Mouse (Mus musculus) liver, embryonic 14.5 days (tissue): ENCODE results near the gene Polr3gl. TPM values are rescaled to one million over a fixed set of nuclear protein-coding genes. Genes with fewer than 3 reads are reported as not detected.

Source experiments
- ATAC-seq: fragments of 200-750 bp; cut with Nextera tagmentation; 2 replicates; pipeline ENCODE4 v1.8.0; 2017; ENCODE audit warnings: moderate number of reproducible peaks, mild to moderate bottlenecking, moderate library complexity; ENCODE audit not compliant: insufficient read depth
- DNase-seq, 3 experiments: peaks; one replicate each; pipeline ENCODE4 v3.0.0-alpha.2; 2012 to 2013; ENCODE audit warnings: low read depth in 3 of 3, low spot score in 3 of 3
- H3K27ac ChIP-seq: fragments of 300-500 bp; sonication (generic); 2 replicates; pipeline ENCODE4 v1.5.1; 2014; ENCODE audit warnings: moderate library complexity, mild to moderate bottlenecking, control low read depth, inconsistent platforms
- H3K27me3 ChIP-seq: fragments of 300-500 bp; sonication (generic); 2 replicates; pipeline ENCODE4 v1.6.1; 2014; ENCODE audit warnings: mild to moderate bottlenecking, low read length, moderate library complexity; ENCODE audit not compliant: control insufficient read depth, insufficient read depth
- H3K36me3 ChIP-seq: fragments of 300-500 bp; sonication (generic); replicated peaks from 2 replicates; pipeline ENCODE4 v1.6.1; 2014; ENCODE audit warnings: low read depth; ENCODE audit not compliant: control insufficient read depth, insufficient read depth
- H3K4me1 ChIP-seq, 2 experiments: fragments of 200-500 bp in 1 of 2; fragments of 300-500 bp in 1 of 2; sonication (generic) in 1 of 2; replicated peaks; 2 replicates each; pipeline ENCODE4 v1.6.1; 2012 to 2014; ENCODE audit warnings: antibody characterized with exemption in 1 of 2, inconsistent platforms in 1 of 2, low read length in 1 of 2; ENCODE audit not compliant: control insufficient read depth in 2 of 2, insufficient read depth in 2 of 2
- H3K4me2 ChIP-seq: fragments of 300-500 bp; sonication (generic); 2 replicates; pipeline ENCODE4 v1.6.1; 2014; ENCODE audit warnings: low read depth, mild to moderate bottlenecking, control low read depth, moderate library complexity
- H3K4me3 ChIP-seq, 2 experiments: fragments of 200-500 bp in 1 of 2; fragments of 300-500 bp in 1 of 2; sonication (generic) in 1 of 2; 2 replicates each; pipeline ENCODE4 v1.5.1; 2012 to 2014; ENCODE audit warnings: low read depth in 2 of 2, low read length in 2 of 2, mild to moderate bottlenecking in 2 of 2, control low read depth in 1 of 2, inconsistent platforms in 1 of 2, moderate library complexity in 1 of 2; ENCODE audit not compliant: insufficient read depth in 1 of 2
- H3K9ac ChIP-seq: fragments of 300-500 bp; sonication (generic); replicated peaks from 2 replicates; pipeline ENCODE4 v1.6.1; 2014; ENCODE audit warnings: mild to moderate bottlenecking, control low read depth, moderate library complexity
- H3K9me3 ChIP-seq: fragments of 300-500 bp; sonication (generic); 2 replicates; pipeline ENCODE4 v1.6.1; 2016; ENCODE audit warnings: low read length, mixed read lengths; ENCODE audit not compliant: control insufficient read depth
- CTCF ChIP-seq: IDR thresholded peaks from 2 replicates; pipeline ENCODE4 v1.5.1; 2016; ENCODE audit warnings: antibody characterized with exemption, low read depth, control low read depth
- EP300 ChIP-seq: IDR thresholded peaks from 2 replicates; pipeline ENCODE4 v1.6.1; 2016; ENCODE audit warnings: antibody characterized with exemption, low read depth
- WGBS: fragments of 180-500 bp; shearing (Covaris S2); extraction: QIAGEN DNeasy Blood & Tissue Kit; methylation state at CpG from one replicate; pipeline ENCODE4 v1.1.7; 2014; ENCODE audit not compliant: insufficient replicate concordance; 5-methylcytosine and 5-hydroxymethylcytosine counted together
- polyA plus RNA-seq, 2 experiments: library from polyadenylated mRNA; depleted of rRNA in 1 of 2; stranded (reverse) in 1 of 2; unstranded in 1 of 2; fragments of >200 nt; fragmentation: Nextera tagmentation in 1 of 2; extraction: Ambion mirVana in 1 of 2; gene quantifications; 2 replicates each; pipeline versions ENCODE4 v1.2.1 to v1.2.3; 2012 to 2014

Polr3gl gene
- 6.2 and 11.8 TPM in 2 replicates for polyA plus RNA-seq (2012; rRNA removed)
- 3.0 and 3.3 TPM in 2 replicates for polyA plus RNA-seq (2014; fragmentation: Nextera tagmentation; extraction: Ambion mirVana)

DNA sequence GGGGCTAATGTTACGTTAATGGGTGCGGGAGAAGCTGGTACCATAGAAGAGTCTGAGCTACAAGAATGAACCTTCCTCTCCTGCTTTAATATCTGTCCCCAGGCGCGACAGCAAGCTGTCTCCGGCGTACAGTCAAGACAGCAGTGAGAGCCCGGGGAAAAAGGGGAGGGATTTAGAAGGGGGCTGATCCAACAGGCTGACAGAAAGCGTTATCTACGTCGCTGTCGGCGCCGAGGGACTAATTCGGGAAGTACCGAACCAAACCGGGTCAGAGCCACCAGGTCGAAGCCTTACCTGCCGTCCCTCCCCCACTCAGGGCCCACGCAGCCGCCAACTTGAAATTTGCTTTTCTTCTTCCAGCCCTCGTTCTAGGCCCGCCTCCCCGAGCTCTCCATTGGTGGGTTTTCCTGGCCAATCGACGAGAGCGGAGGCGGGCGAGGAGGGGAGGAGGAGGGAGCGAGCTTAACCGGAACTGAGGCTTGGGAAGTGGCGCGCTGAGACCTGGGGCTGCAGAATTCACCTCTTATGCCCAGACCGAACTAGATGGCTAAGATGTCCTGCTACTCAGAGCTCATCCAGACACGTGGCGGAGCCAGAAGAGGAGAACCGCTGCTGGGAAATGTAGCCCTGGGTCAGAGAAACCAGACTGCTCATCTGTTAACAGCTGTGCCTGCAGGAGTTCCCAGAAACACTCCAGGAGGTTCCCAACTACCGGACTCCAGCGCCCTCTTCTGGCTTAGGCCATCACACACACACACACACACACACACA, at the start of gene Polr3gl:
TSS of gene Polr3gl (minus strand) at position 392 of the 771 bp plus-strand sequence.
- peak within 1 kb of the TSS; percentile 46 for H3K27ac ChIP-seq
- peak within 1 kb of the TSS; percentile 98 for H3K4me2 ChIP-seq
- ATAC-seq (peak; percentile 94), DNase-seq (peak; percentile 85 to 90 (median 87))
- peaks cover 0 to 10% of the 10 kb centered on the region in 2 experiments; a peak in 2 of 4 replicates for H3K4me1 ChIP-seq
- WGBS = under 1% methylated on average over 38 of the region's 38 CpGs
- H3K9ac ChIP-seq = peak within 1 kb of the TSS; percentile 70
- TF ChIP-seq CTCF (0 out of 2 replicates have a peak, but pooled peaks have one; percentile 45), EP300 (no peak)
- H3K4me3 ChIP-seq = peak within 1 kb of the TSS; percentile 69 to 96
- H3K36me3 ChIP-seq = no peaks in the 10 kb centered on the region
- no peaks in the 10 kb centered on the region for H3K9me3 ChIP-seq
- H3K27me3 ChIP-seq = peaks cover 43% of the 10 kb centered on the region

DNA sequence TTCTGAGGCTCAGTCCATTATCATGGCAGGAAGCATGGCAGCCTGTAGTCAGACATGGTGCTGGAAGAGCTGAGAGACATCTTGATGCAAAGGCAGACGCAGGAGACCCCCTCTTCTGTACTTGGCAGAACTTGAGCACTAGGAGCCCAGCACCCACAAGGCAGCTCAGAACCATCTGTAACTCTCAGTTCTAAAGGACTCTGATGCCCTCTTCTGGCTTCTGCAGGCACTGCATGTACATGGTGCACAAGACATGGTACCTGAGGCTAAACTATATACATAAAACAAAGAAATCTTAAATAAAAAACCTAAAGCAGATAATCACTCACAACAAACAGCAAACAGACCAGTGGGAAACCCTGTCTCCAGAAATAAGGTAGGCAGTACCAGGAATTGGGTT, 45.2 kb upstream of the Polr3gl start:
- DNase-seq = peak in 2 of 3 experiments; percentile 36 to 38
- no peak overlapping the region for H3K9ac ChIP-seq
- ATAC-seq = no peak
- no peak overlapping the region for H3K4me2 ChIP-seq
- no peak overlapping the region for H3K27ac ChIP-seq
- WGBS = 75% methylated on average over 1 of the region's 1 CpGs
- peaks cover 11 to 13% of the 10 kb centered on the region in 2 experiments for H3K4me1 ChIP-seq
- H3K9me3 ChIP-seq = no peaks in the 10 kb centered on the region
- H3K4me3 ChIP-seq = no peak overlapping the region
- H3K36me3 ChIP-seq = no peaks in the 10 kb centered on the region; the same call in none of the 2 replicates
- no peaks in the 10 kb centered on the region for H3K27me3 ChIP-seq
- peak; percentile 84 for TF ChIP-seq CTCF
- no peak for TF ChIP-seq EP300

DNA sequence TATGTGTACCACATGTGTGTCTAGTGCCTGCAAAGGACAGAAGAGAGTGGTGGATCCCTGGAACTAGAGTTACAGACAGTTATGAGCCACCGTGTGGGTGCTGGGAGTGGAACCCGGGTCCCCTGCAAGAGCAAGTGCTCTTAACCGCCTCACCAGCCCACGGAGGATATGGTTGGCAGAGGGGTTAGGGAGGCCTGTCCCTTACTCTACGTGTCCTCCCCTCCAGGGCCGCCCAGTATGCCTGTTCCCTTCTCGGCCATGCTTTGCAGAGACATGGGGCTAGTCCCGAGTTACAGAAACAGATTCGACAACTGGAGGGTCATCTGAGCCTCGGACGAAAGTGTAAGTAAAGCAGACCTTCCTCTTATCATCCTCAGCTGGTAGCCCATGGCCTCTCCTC, 42.5 kb upstream of the Polr3gl start:
- peak overlapping the region; percentile 93 for H3K4me2 ChIP-seq
- H3K4me1 ChIP-seq = peaks cover 11 to 13% of the 10 kb centered on the region in 2 experiments
- DNase-seq (no peak), ATAC-seq (no peak)
- H3K4me3 ChIP-seq = peak overlapping the region; percentile 6 to 99
- H3K9me3 ChIP-seq = no peaks in the 10 kb centered on the region
- H3K9ac ChIP-seq = peak overlapping the region; percentile 99
- TF ChIP-seq CTCF (no peak), EP300 (no peak)
- peaks cover 13% of the 10 kb centered on the region for H3K36me3 ChIP-seq
- whole genome bisulfite sequencing = 48% methylated on average over 11 of the region's 11 CpGs
- no peak overlapping the region for H3K27ac ChIP-seq
- H3K27me3 ChIP-seq = no peaks in the 10 kb centered on the region

DNA sequence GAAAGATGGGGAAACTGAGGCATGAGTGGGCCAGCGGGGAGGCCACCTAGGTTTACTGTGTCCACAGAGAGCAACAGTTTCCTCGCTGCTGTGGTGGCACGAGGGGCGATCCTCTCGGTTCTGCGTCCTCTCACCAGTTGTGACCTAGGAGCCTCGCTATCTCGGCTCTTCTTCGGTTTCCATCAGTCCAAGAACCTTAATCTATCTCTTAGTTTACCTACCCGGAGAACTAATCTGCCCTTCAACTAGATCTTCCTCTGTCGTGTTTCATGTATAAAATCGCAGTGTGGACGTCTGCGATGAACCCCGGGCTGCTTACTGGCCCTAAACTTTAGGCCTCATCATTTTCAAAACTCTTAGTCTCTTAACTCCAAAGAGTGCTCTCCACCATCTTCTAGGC, 41.9 kb upstream of the Polr3gl start:
- Histone ChIP-seq H3K36me3 (peaks cover 16% of the 10 kb centered on the region), H3K4me3 (peak overlapping the region; percentile 85 to 99), H3K4me1 (peaks cover 13% of the 10 kb centered on the region in 2 experiments), H3K9me3 (no peaks in the 10 kb centered on the region), H3K27me3 (no peaks in the 10 kb centered on the region), H3K27ac (peak overlapping the region; percentile 71), H3K9ac (peak overlapping the region; percentile 99), H3K4me2 (peak overlapping the region; percentile 93)
- ATAC-seq = peak; percentile 25; the same call in 1 of the 2 replicates
- TF ChIP-seq EP300 (no peak), CTCF (no peak)
- DNase-seq = no peak
- 5% methylated on average over 15 of the region's 15 CpGs for WGBS
